Mouse (Mus musculus) hindbrain, postnatal 0 days (tissue): Measurements from ENCODE around the gene Fam114a2. TPM values are rescaled to one million over a fixed set of nuclear protein-coding genes. Genes with fewer than 3 reads are reported as not detected.
A peak's percentile ranks its signal among the peaks of the same experiment; 100 is the strongest.

Experiments
- ATAC-seq: fragments of 200-750 bp; cut with Nextera tagmentation; 2 replicates; pipeline ENCODE4 v1.8.0; 2017; ENCODE audit warnings: mild to moderate bottlenecking, moderate TSS enrichment, moderate library complexity
- DNase-seq: peaks from one replicate; pipeline ENCODE4 v3.0.0-alpha.2; 2015; ENCODE audit warnings: low spot score
- H3K27ac ChIP-seq: fragments of 300-500 bp; sonication (generic); 2 replicates; pipeline ENCODE4 v1.5.1; 2014; ENCODE audit warnings: mild to moderate bottlenecking
- H3K27me3 ChIP-seq: fragments of 300-500 bp; sonication (generic); 2 replicates; pipeline ENCODE4 v1.6.1; 2014; ENCODE audit warnings: low read length, mixed read lengths; ENCODE audit not compliant: insufficient read depth
- H3K36me3 ChIP-seq: fragments of 300-500 bp; sonication (generic); 2 replicates; pipeline ENCODE4 v1.6.1; 2014; ENCODE audit warnings: low read length, mixed read lengths; ENCODE audit not compliant: insufficient read depth
- H3K4me1 ChIP-seq: fragments of 300-500 bp; sonication (generic); 2 replicates; pipeline ENCODE4 v1.6.1; 2014; ENCODE audit warnings: antibody characterized with exemption, low read length, mixed read lengths; ENCODE audit not compliant: insufficient read depth
- H3K4me2 ChIP-seq: fragments of 300-500 bp; sonication (generic); 2 replicates; pipeline ENCODE4 v1.6.1; 2014; ENCODE audit warnings: low read depth, mild to moderate bottlenecking, low read length, moderate library complexity, mixed read lengths
- H3K4me3 ChIP-seq: fragments of 300-500 bp; sonication (generic); 2 replicates; pipeline ENCODE4 v1.5.1; 2014; ENCODE audit warnings: low read length
- H3K9ac ChIP-seq: fragments of 300-500 bp; sonication (generic); replicated peaks from 2 replicates; pipeline ENCODE4 v1.6.1; 2014; ENCODE audit warnings: mild to moderate bottlenecking, low read length, moderate library complexity, mixed read lengths
- H3K9me3 ChIP-seq: fragments of 300-500 bp; sonication (generic); 2 replicates; pipeline ENCODE4 v1.6.1; 2016; ENCODE audit warnings: low read length, mixed read lengths
- CTCF ChIP-seq: IDR thresholded peaks from 2 replicates; pipeline ENCODE4 v1.5.1; 2016; ENCODE audit warnings: antibody characterized with exemption, control low read depth, low read depth
- WGBS: fragments of 180-500 bp; shearing (Covaris S2); extraction: QIAGEN DNeasy Blood & Tissue Kit; methylation state at CpG from one replicate; pipeline ENCODE4 v1.1.7; 2014; 5-methylcytosine and 5-hydroxymethylcytosine counted together
- polyA plus RNA-seq: library from polyadenylated mRNA; unstranded; fragments of >200 nt; fragmentation: Nextera tagmentation; extraction: Ambion mirVana; gene quantifications from 2 replicates; pipeline ENCODE4 v1.2.1, GENCODE M21; 2015
- total RNA-seq: library from RNA; depleted of rRNA; stranded (reverse); fragments of >200 nt; gene quantifications from 2 replicates; pipeline ENCODE4 v1.2.3, GENCODE M21; 2014

Gene Fam114a2
- total and polyA plus RNA-seq, 2 experiments from 2014 or later: 28.9 to 51.2 TPM

- no peak for TF ChIP-seq CTCF
- H3K9ac ChIP-seq: no peak overlapping the region
- H3K27me3 ChIP-seq: no peaks in the 10 kb centered on the region
- H3K36me3 ChIP-seq: no peaks in the 10 kb centered on the region
- no peak for ATAC-seq
- 0 out of 2 replicates have a peak, but pooled peaks cover 5% of the 10 kb centered on the region for H3K4me1 ChIP-seq
- 92% methylated on average over 7 of the region's 7 CpGs for WGBS
- no peaks in the 10 kb centered on the region for H3K9me3 ChIP-seq
- H3K27ac ChIP-seq: no peak overlapping the region
- H3K4me3 ChIP-seq: no peak overlapping the region
- no peak overlapping the region for H3K4me2 ChIP-seq
- no peak for DNase-seq
These were observed 47.4 kb downstream of the Fam114a2 start for GRCm38 (mm10) chr11:57470979-57471378.

GRCm38 (mm10) chr11:57470056-57470455, 48.4 kb downstream of the Fam114a2 start:
- Histone ChIP-seq H3K27ac (no peak overlapping the region), H3K4me3 (no peak overlapping the region), H3K9ac (no peak overlapping the region), H3K27me3 (no peaks in the 10 kb centered on the region), H3K9me3 (no peaks in the 10 kb centered on the region), H3K4me1 (0 out of 2 replicates have a peak, but pooled peaks cover 5% of the 10 kb centered on the region), H3K4me2 (no peak overlapping the region), H3K36me3 (no peaks in the 10 kb centered on the region)
- 58% methylated on average over 6 of the region's 6 CpGs for WGBS
- no peak for DNase-seq
- ATAC-seq: no peak
- no peak for TF ChIP-seq CTCF

- Histone ChIP-seq H3K27me3 (no peaks in the 10 kb centered on the region), H3K4me1 (no peaks in the 10 kb centered on the region), H3K9me3 (no peaks in the 10 kb centered on the region), H3K4me2 (no peak overlapping the region), H3K4me3 (no peak overlapping the region), H3K36me3 (no peaks in the 10 kb centered on the region), H3K9ac (no peak overlapping the region), H3K27ac (no peak overlapping the region)
- 74% methylated on average over 4 of the region's 4 CpGs for WGBS
- DNase-seq (no peak), ATAC-seq (no peak)
- TF ChIP-seq CTCF: peak; percentile 14; the same call in 1 of the 2 replicates
These were observed 49.7 kb downstream of the Fam114a2 start for GRCm38 (mm10) chr11:57468706-57469105.

DNA sequence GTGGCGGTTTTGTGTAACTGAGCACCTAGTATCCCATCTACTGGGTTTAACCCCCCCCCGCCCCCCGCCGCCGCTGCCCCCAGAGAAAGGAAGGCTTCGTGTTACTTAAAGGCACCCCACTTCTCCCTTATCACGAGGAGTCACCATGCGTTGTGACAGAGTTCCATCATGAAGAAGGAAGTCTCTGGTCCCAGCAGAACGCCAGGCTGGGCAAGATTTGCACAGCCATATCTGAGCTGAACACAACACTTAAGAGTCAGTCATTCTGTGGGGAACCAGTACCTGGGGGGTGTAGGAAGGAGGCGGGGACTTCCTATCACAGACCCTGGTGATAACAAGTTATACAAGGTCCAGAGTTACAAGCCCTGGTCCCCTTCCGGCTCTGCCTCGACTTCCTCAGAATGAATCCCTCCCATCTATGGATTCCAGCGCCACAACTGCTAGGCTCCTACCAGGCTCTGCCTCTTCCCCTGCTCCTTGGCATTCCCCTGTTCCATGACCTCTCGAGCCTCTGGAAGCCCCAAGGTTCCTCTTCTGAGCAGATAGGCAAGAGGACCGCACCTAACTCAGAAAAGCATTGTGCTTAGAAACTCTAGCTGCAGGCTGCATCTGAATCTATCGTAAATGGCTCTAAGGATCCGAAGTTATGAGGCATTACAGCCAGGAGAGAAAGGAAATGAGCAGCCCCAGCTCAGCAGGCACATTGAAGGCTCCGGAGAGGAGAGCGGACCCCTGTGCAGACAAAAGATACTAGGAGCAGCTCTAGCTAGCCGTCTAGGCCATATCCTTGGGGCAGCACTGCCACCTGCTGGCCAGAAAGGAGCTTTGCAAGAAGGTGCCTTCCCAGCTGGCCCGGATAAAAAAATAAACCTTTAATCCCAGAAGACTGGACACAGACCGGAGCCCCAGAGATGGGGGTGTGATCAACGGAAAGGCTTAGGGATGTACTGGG, 51.0 kb downstream of the Fam114a2 start:
- Histone ChIP-seq H3K36me3 (no peaks in the 10 kb centered on the region), H3K4me3 (no peak overlapping the region), H3K9me3 (no peaks in the 10 kb centered on the region), H3K27ac (no peak overlapping the region), H3K27me3 (no peaks in the 10 kb centered on the region), H3K4me2 (peak overlapping the region; percentile 26; the same call in 1 of the 2 replicates), H3K4me1 (no peaks in the 10 kb centered on the region), H3K9ac (no peak overlapping the region)
- peak; percentile 93 for TF ChIP-seq CTCF
- ATAC-seq (peak; percentile 86), DNase-seq (peak; percentile 91)
- WGBS: 53% methylated on average over 23 of the region's 23 CpGs

DNA sequence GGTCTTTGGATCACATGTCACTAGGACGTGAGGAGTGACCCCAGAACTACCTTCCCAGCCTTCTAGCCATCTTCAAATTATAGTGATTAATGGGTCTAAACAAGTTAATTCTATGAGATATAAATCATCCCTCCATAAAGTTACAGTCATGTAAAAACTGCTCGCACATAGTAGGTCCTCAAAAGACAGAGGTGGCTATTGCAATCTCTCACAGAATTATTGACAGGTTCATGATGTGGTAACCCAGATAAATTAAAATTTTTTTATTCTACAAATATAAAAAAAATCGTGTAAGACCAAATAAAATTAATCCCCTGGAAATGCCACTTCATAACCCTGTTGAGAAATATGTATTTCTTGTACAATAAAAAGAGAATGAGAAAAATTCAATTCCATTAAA, 52.6 kb downstream of the Fam114a2 start:
- ATAC-seq: no peak
- no peak for DNase-seq
- Histone ChIP-seq H3K4me3 (no peak overlapping the region), H3K27me3 (no peaks in the 10 kb centered on the region), H3K27ac (no peak overlapping the region), H3K4me1 (no peaks in the 10 kb centered on the region), H3K36me3 (no peaks in the 10 kb centered on the region), H3K4me2 (no peak overlapping the region), H3K9ac (no peak overlapping the region), H3K9me3 (no peaks in the 10 kb centered on the region)
- WGBS: 89% methylated on average over 3 of the region's 3 CpGs
- TF ChIP-seq CTCF: no peak

DNA sequence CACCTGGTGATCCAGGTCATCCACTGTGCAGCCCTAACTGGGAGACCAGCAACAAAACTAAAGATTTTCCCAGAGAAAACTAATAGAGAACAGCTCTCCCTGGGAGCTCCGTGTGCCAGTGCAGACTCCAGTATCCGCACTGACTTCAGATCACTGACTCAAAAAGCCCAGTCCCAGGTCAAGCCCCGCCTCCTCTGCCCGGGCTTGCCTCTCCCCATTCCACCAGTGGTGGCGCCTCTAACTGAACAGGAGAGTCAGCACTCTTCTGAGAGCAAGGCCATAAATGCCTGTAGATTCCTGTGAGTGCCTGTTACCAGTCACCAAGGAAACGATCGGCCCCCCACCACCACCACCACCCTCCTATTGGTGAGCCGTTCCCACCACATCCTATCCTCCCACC, 53.4 kb downstream of the Fam114a2 start:
- no peak for ATAC-seq
- no peaks in the 10 kb centered on the region for H3K36me3 ChIP-seq
- TF ChIP-seq CTCF: peak; percentile 51
- WGBS: 43% methylated on average over 8 of the region's 8 CpGs
- H3K4me2 ChIP-seq: no peak overlapping the region
- no peaks in the 10 kb centered on the region for H3K9me3 ChIP-seq
- H3K4me3 ChIP-seq: no peak overlapping the region
- DNase-seq: peak; percentile 31
- no peaks in the 10 kb centered on the region for H3K4me1 ChIP-seq
- H3K27me3 ChIP-seq: no peaks in the 10 kb centered on the region
- H3K9ac ChIP-seq: no peak overlapping the region
- no peak overlapping the region for H3K27ac ChIP-seq

DNA sequence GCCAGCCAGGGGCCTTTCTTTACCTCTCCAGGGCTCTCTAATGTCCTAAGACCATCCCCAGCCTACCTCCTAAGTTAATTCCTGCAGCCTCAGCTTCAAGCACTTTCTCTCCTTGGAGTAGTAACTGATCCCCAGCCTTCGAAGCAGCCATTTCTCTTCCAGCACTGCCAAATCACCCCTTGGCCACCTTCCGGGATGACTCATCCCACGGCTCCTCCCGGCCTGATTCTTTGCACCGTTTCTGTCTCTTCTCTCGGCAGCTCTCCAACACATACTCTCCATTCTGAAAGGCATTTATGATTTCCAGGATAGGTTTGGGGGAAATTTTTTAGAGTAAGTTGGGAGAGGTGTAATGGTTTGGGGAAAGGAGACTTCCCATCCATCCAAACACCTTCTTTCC, 58.7 kb downstream of the Fam114a2 start:
- WGBS: 83% methylated on average over 6 of the region's 6 CpGs
- ATAC-seq: no peak
- no peak overlapping the region for H3K9ac ChIP-seq
- H3K27me3 ChIP-seq: no peaks in the 10 kb centered on the region
- H3K9me3 ChIP-seq: no peaks in the 10 kb centered on the region
- no peaks in the 10 kb centered on the region for H3K4me1 ChIP-seq
- H3K36me3 ChIP-seq: no peaks in the 10 kb centered on the region
- no peak for TF ChIP-seq CTCF
- no peak overlapping the region for H3K27ac ChIP-seq
- no peak overlapping the region for H3K4me3 ChIP-seq
- no peak for DNase-seq
- no peak overlapping the region for H3K4me2 ChIP-seq
